Mouse (Mus musculus): ENCODE results near the gene Vhl.

DNA sequence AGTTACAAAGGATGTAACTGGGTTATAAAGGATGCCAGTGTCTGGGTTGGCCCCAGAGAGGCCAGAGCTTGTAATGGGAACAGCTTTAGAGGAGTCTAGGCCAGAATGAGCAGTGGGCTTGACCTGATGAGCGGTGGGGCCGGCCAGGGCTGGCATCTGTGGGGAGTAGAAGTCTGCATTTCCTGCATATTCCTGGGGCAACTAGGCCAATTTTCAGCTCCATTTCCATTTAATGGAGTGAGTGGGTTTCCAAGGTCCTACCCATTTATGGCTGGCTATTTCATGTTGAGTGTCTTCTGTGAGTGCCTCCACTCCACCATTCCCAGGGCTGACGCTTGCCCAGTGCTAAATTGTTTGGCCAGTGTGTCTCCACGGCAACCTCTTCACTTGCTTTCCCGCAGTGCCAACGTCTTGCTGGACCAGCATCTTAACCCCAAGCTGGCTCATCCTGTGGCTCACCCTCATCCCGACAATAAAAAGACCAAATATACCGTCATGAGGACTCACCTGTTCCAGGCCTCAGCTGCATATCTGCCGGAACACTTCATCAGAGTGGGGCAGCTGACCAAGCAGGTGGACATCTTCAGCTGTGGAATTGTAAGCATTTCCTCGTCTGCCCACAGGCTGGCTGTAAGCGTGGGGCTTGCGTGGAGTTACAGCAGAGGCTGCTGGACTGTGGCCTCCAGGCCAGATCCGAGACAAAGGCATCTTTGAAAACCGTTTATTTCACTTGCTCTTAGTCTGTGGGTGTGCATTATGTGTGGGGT is 54.7 kb downstream of the Vhl start:
- TF ChIP-seq CTCF (IDR thresholded peaks at IDR 0.05; ENCODE audit: low read depth, low read length): no peak
- no peak for TF ChIP-seq POLR2A (IDR thresholded peaks at IDR 0.05; ENCODE audit: borderline replicate concordance, low read depth, low read length)
